Mouse (Mus musculus) activated CD4-positive, CD25-positive, alpha-beta regulatory T cell, adult 9 weeks (primary cell): ENCODE measurements around the gene Hpse. TPM values are rescaled to one million over a fixed set of nuclear protein-coding genes. Genes with fewer than 3 reads are reported as not detected.

Experiments
- polyA plus RNA-seq: library from polyadenylated mRNA; unstranded; fragments of 100-300 nt; shearing (Covaris generic); gene quantifications from one replicate; pipeline ENCODE4 v1.2.1, GENCODE M21; 2017

The Hpse gene
- 1.1 TPM for polyA plus RNA-seq

GRCm38 (mm10) chr5:100719235-100720088 is at the start of gene Hpse:
Gene Hpse (minus strand): TSS chr5:100719716.

GRCm38 (mm10) chr5:100674711-100675376 is 44.7 kb downstream of the Hpse start, which contains the start of gene Coq2:
Gene Coq2 (minus strand): TSS chr5:100675140.

Other genes starting within 250 kb of the Hpse start
- 11.6 TPM for gene Lin54, start 219.1 kb downstream of the Hpse start, polyA plus RNA-seq
- 117 TPM for gene Cops4, start 201.4 kb downstream of the Hpse start, polyA plus RNA-seq
- gene Plac8, start 147.5 kb downstream of the Hpse start, polyA plus RNA-seq = 39.6 TPM
- gene Coq2, start 44.6 kb downstream of the Hpse start, polyA plus RNA-seq = 5.3 TPM
- 26.9 TPM for gene Helq, start 78.9 kb upstream of the Hpse start, polyA plus RNA-seq
- 154 TPM for gene Mrps18c, start 78.9 kb upstream of the Hpse start, polyA plus RNA-seq
- gene Abraxas1, start 101.2 kb upstream of the Hpse start, polyA plus RNA-seq = 25.3 TPM
- 1.2 TPM for gene Gpat3, start 126.0 kb upstream of the Hpse start, polyA plus RNA-seq